Mouse (Mus musculus): ENCODE measurements around the gene Ltb4r2.

- TF ChIP-seq POLR2A (IDR thresholded peaks at IDR 0.05; ENCODE audit: low read depth, low read length) (no peak; the same call in 1 of the 2 replicates), CTCF (IDR thresholded peaks at IDR 0.05; ENCODE audit: borderline replicate concordance, insufficient read depth, low read length) (no peak)
Observed at GRCm38 (mm10) chr14:55783958-55784235, 22.7 kb downstream of the Ltb4r2 start, which contains the start of gene Adcy4.

All from embryonic fibroblast, embryonic 13.5 days (primary cell).